Mouse (Mus musculus): Measurements from ENCODE around the gene Stambpl1.

Stambpl1 gene

GRCm38 (mm10) chr19:34241247-34241915, 49.4 kb downstream of the Stambpl1 start:
- WGBS = 74% methylated on average over 15 of the region's 15 CpGs

GRCm38 (mm10) chr19:34244056-34244455, 52.0 kb downstream of the Stambpl1 start:
- 14% methylated on average over 6 of the region's 6 CpGs for WGBS

GRCm38 (mm10) chr19:34248558-34248957, 56.5 kb downstream of the Stambpl1 start:
- 85% methylated on average over 5 of the region's 5 CpGs for WGBS

DNA sequence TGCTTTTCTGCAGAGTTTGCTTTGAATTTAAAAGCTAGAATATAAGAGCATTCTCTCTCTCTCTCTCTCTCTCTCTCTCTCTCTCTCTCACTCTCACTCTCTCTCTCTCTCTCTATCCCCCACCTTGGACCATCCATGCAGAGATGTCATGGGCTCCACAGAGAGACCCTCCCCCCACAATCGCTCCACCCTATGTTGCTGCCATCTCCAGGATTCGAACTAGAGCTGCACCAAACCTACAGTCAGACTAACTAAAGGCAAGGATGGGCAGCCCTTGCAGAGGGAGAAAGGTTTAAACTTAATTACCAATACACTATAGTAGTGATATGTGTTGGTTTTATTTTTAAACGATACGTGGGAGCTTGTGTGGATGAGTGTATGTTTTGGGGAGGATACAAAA, 58.6 kb downstream of the Stambpl1 start:
- 89% methylated on average over 4 of the region's 4 CpGs for WGBS

DNA sequence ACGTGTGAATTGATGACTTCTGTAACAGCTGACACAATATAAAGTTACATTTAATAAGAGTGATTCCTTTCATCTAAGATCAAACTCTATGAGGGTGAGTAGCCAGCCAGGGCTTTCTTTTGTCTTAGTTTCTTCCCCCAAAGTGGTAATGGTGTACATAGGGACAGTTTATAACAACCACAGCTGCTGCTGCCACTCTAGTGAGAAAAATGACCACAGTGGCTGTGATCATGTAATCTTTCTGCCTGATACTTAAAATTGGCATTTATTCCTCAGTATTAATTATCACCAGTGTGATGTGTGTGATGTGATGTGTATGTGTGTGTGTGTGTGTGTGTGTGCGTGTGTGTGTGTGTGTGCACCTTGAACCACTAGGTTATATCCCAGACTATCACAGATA, 59.9 kb downstream of the Stambpl1 start:
- 82% methylated on average over 2 of the region's 2 CpGs for WGBS

- 64% methylated on average over 9 of the region's 9 CpGs for WGBS
Measured at GRCm38 (mm10) chr19:34252450-34252849, 60.4 kb downstream of the Stambpl1 start.

GRCm38 (mm10) chr19:34254101-34254879, 62.3 kb downstream of the Stambpl1 start:
- 26% methylated on average over 14 of the region's 14 CpGs for WGBS

GRCm38 (mm10) chr19:34254880-34255681, 63.1 kb downstream of the Stambpl1 start, which contains the start of gene Acta2:
Acta2 (minus strand) TSS chr19:34255590.
- WGBS = 54% methylated on average over 16 of the region's 16 CpGs

DNA sequence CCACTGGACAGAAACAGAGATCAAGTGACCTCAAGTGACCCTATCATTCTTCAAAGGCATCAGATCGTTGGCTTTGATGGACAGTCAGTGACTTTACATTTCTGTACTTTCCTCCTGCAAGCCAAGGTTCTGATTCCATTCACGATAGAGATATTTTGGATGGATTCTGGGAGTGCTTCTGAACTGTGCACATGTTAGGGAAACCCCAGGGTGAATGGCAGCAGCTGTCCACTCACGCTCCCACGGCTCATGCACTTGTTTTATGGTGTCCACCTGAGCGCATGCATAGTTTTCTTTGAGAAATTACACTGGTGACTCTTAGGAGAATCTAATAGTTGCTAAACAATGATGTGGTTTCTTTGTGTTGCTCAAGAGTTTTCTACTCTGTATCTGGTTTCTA, 64.1 kb downstream of the Stambpl1 start:
- WGBS = 92% methylated on average over 5 of the region's 5 CpGs

DNA sequence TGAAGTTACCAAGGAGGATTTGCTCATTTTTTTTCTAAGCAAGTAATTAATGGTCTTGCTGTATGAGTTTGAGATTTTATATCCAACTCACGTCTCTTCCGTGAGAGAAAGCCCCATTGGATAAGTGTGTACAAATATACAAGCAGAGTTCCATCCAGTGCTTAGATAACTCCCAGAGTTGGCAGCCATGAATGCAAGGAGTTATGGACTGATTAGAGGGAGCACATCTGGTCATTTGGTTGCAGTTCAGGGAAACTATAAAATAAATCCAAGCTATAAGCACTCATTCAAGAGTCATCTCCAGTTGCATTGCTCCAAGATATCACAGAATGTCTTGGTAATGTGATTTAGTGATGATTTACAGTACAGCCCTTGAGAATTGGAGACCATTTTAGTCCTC, 64.9 kb downstream of the Stambpl1 start:
- 92% methylated on average over 2 of the region's 2 CpGs for WGBS

- WGBS = 80% methylated on average over 2 of the region's 2 CpGs
Measured at GRCm38 (mm10) chr19:34262273-34262974, 70.4 kb downstream of the Stambpl1 start.

DNA sequence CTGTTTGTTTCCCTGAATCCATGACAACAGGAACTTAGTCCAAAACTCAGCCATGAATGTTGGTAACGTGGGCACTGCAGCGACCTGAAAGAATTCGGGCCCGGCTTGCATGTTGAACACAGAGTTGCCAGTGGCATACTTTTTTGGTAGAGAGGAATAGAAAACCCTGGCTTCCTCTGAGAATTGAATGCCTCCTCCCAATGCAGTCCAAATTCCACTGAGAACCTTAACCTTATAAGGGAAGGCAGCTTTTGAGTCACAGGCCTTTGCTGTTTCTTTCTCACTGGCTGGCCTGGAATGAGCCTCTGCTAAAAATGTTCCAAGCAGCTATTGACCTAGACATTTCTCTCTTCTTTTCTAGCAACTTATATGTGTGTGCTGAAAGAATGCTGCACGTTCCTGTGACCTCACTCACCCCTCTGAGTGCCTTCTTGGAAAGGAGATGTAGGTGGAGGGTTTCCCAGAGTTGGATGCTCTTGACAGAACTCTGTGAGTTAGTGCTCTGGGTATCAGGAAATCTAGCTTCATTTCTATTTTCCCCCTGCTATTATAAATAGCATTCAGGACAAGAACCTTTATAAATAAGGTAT, 73.7 kb downstream of the Stambpl1 start:
- WGBS = 64% methylated on average over 5 of the region's 5 CpGs

DNA sequence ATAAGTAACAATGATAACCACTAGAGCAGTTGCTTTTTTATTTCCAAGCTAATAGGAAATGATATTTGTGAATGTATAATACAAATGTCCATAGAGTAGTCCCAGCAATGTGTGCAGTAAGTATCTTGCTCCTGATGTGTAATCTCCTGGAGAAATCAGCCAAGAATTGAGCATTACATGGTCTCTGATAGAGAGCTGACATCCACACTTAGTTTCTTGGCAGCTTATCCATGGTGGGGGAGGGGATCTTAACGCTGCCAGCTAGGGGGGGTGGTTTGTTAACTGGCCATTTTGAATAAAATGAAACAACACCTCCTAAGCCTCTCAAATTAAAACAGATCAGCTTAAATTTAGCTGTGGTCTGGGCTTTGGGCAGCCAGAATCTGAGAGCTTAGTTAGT, 77.0 kb downstream of the Stambpl1 start:
- WGBS = 24% methylated on average over 1 of the region's 1 CpGs

DNA sequence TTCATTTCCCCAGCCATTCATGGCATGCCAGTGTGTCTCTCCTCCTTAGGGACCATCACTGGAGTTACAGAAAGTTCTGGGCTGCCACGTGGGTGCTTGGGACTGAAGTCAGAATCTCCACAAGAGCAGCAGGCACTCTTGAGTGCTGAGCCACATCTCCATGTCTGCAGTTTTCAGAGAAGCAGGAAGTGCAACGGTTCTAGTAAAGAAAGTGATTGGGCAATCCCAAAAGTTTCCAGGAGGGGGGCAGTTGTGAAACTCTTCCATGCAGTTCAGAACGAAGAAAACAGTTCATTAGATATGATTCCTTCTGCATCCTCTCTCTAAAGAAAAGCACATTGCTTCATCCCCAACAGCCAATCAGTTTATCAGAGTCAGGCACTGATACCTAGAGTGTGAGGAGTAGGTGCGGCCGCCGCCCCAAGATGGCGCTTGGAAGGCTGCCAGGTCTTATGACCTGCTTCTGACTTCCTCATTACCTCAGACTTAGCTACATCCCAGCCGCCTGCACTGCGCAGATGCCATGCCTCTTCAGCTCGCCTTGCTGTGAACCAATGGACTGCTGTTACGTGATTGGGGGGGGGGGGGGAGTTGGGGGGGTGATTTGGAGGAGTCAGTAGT, 78.2 kb downstream of the Stambpl1 start:
- WGBS = 86% methylated on average over 11 of the region's 11 CpGs

DNA sequence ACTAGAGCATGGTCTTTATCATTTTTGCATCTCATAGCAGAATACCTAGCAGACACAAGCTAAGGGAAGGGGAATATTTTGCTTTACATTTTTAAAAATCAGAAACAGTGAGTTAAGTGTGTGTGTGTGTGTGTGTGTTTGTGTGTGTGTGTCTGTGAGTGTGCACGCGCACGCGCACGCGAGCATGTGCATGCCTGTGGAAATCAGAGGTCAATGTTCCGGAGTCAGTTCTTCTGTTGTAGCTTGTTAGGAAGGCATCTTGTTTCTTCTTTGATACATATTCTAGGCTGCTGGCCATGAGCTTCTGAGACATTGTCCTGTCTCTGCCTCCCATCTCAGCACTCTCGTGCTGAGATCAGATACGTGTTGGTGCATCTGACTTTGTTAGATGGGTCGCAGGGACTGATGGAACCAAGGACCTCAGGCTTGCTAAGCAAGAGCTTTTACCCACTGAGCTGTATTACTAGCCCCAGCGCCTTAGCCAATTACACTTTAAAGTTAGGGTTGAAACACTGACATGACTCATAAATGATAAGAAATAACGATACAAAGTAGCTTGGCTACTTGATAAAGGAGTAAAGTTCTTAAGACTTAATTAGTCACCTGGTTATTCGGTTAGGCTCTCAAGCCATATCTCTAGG, 78.9 kb downstream of the Stambpl1 start:
- 96% methylated on average over 13 of the region's 13 CpGs for WGBS

DNA sequence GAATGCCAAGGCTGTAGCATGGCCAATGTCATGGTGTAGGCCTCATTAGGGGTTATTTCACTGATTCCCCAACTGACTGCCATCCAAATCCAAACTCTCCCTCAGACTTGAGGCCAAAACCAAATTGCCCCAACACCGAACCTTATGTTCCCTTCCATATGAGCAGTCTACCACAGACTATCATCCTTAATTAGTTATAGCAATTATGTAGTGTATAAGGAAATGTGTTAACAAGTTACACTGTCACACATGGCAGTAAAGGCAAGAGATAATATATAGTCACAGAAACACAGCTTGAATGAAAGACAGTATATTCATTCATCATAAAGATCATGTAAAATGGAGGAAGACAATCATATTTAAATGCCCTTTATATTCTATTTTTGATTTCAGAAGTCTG, 81.0 kb downstream of the Stambpl1 start:
- 98% methylated on average over 1 of the region's 1 CpGs for WGBS

DNA sequence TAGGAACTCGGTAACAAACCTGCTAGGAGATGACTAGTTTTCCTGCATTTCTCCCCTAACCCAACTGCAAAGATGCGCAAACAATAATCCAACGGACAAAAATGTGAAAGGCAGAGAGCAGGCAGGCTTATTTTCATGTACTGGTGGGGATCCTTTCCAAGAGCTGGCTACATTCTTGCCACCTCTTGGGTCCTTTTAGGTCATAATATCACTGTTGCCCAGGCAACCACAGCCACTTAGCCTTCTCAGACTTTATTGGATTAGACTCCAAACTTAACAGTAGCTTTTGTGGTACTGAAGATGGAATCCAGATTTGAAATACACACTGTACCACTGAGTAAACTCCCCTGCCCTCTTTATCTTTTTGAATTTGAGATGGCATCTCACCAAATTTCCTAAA, 86.0 kb downstream of the Stambpl1 start:
- 63% methylated on average over 3 of the region's 3 CpGs for WGBS

GRCm38 (mm10) chr19:34283614-34284013, 91.6 kb downstream of the Stambpl1 start:
- WGBS = 64% methylated on average over 6 of the region's 6 CpGs

- WGBS = 39% methylated on average over 10 of the region's 10 CpGs
Measured at GRCm38 (mm10) chr19:34284383-34284782, 92.4 kb downstream of the Stambpl1 start.

DNA sequence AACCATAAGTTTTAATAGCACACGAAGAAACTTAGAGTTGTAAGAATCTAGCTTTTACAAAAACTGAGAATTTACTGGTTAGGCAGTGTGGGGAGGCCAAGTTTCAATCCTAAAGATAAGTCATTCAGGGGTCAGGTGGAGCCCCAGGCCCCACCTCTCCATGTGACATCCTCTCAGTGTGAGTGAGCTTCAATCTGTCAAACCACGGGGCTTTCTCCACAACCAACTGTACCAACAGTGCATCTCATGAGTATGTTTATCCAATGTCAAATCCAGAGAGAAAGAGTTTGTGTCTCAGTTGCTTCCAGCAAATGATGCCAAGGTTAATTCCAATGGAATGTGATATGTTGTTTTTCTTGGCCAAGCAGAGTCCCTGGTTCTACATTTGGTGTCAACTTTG, 92.8 kb downstream of the Stambpl1 start:
- 57% methylated on average over 2 of the region's 2 CpGs for WGBS

Data from cerebral cortex, adult 2 months (tissue).